In genomic region chr10:117414726-117415125, GRCm38 (mm10) we compare ENCODE assay signal across 20 mouse cellular contexts. TPM values are rescaled to one million over a fixed set of nuclear protein-coding genes. Genes with fewer than 3 reads are reported as not detected.
DNase-seq lines count a peak whose midpoint lies in the region; ATAC-seq and TF ChIP-seq lines count a peak whose summit lies in the region.
"Had no signal": no experiment of that assay in that cellular context is flagged by ENCODE, and none has a peak within 500 bp of the region (broad histone marks: within the 10 kb centered on the region; RNA-seq: fewer than 3 reads in every experiment).

No protein-coding gene starts in this region.

- TF ChIP-seq CTCF in liver, adult 2 months (IDR thresholded peaks at IDR 0.05; ENCODE audit: low read depth, low read length), result no peak

- TF ChIP-seq POLR2A in liver, adult 2 months (IDR thresholded peaks at IDR 0.05; ENCODE audit: extremely low read depth, insufficient read depth, low read length), result no peak

- H3K4me2 ChIP-seq in liver, embryonic 12.5 days, result no peak overlapping the region
- H3K4me2 ChIP-seq in hindbrain, embryonic 16.5 days (ENCODE audit: low read length), result no peak overlapping the region
- H3K4me2 ChIP-seq: embryonic facial prominence, embryonic 12.5 days; forebrain, embryonic 13.5 days; forebrain, embryonic 15.5 days had no signal

- WGBS in liver, adult 2 months, result 72% methylated on average over 1 of the region's 1 CpGs
- 31% methylated on average over 1 of the region's 1 CpGs for WGBS in liver, embryonic 12.5 days (ENCODE audit: insufficient replicate concordance)
- 94% methylated on average over 1 of the region's 1 CpGs for WGBS in hindbrain, embryonic 16.5 days

- H3K36me3 ChIP-seq in liver, adult 2 months (ENCODE audit: control insufficient read depth, insufficient read depth, low read length), result peaks cover 1% of the 10 kb centered on the region
- no peaks in the 10 kb centered on the region for H3K36me3 ChIP-seq in liver, embryonic 12.5 days
- H3K36me3 ChIP-seq in megakaryocyte, embryonic 14.5 days (replicated peaks; ENCODE audit: low read length), result peaks cover 8% of the 10 kb centered on the region
- H3K36me3 ChIP-seq in hindbrain, embryonic 16.5 days (ENCODE audit: control insufficient read depth, insufficient read depth, low read length), result no peaks in the 10 kb centered on the region
- H3K36me3 ChIP-seq: embryonic facial prominence, embryonic 10.5 days; embryonic facial prominence, embryonic 12.5 days; forebrain, embryonic 15.5 days had no signal

- H3K4me1 ChIP-seq in liver, adult 2 months (ENCODE audit: control insufficient read depth, insufficient read depth, low read length), result peaks cover 6% of the 10 kb centered on the region
- peaks cover 48% of the 10 kb centered on the region for H3K4me1 ChIP-seq in liver, embryonic 12.5 days
- peaks cover 91% of the 10 kb centered on the region for H3K4me1 ChIP-seq in megakaryocyte, embryonic 14.5 days
- H3K4me1 ChIP-seq in hindbrain, embryonic 16.5 days (ENCODE audit: control insufficient read depth, insufficient read depth, low read depth, low read length), result peaks cover 12% of the 10 kb centered on the region

- no peaks in the 10 kb centered on the region; the same call in 1 of the 2 replicates for H3K79me2 ChIP-seq in liver, adult 2 months (ENCODE audit: control insufficient read depth, insufficient read depth, low read length)

- ATAC-seq in liver, embryonic 12.5 days, result no peak
- ATAC-seq in megakaryocyte, adult 5-6 weeks (ENCODE audit: poor library complexity, severe bottlenecking), result no peak
- no peak for ATAC-seq in hindbrain, embryonic 16.5 days
- ATAC-seq: forebrain, embryonic 13.5 days; forebrain, embryonic 15.5 days; forebrain, postnatal 0 days had no signal

- no peaks in the 10 kb centered on the region for H3K27me3 ChIP-seq in liver, adult 2 months (ENCODE audit: control insufficient read depth, insufficient read depth, low read length)
- no peaks in the 10 kb centered on the region for H3K27me3 ChIP-seq in liver, embryonic 12.5 days (replicated peaks)
- no peaks in the 10 kb centered on the region for H3K27me3 ChIP-seq in megakaryocyte, embryonic 14.5 days (replicated peaks)
- H3K27me3 ChIP-seq in hindbrain, embryonic 16.5 days (replicated peaks; ENCODE audit: control insufficient read depth, insufficient read depth, low read length), result no peaks in the 10 kb centered on the region
- H3K27me3 ChIP-seq: forebrain, embryonic 15.5 days had no signal

- H3K9me3 ChIP-seq in liver, embryonic 12.5 days (replicated peaks), result no peaks in the 10 kb centered on the region
- H3K9me3 ChIP-seq in megakaryocyte, embryonic 14.5 days, result peaks cover 3% of the 10 kb centered on the region; the same call in 1 of the 2 replicates
- no peaks in the 10 kb centered on the region for H3K9me3 ChIP-seq in hindbrain, embryonic 16.5 days (ENCODE audit: control insufficient read depth, low read length)
- H3K9me3 ChIP-seq: embryonic facial prominence, embryonic 10.5 days; embryonic facial prominence, embryonic 12.5 days; forebrain, embryonic 13.5 days; forebrain, embryonic 15.5 days had no signal

- no peak for DNase-seq in liver, adult 2 months (ENCODE audit: extremely low read depth, low read depth, low spot score)
- peak; percentile 30 for DNase-seq in 416B (ENCODE audit: low read depth)
- no peak for DNase-seq in yolk sac, embryonic 10.5 days (ENCODE audit: low spot score)
- DNase-seq: adrenal gland, adult 8-10 months; adrenal gland, postnatal 14 days; adrenal gland, postnatal 36 days; cerebellum, adult 11-12 months; cerebellum, adult 2 months; cerebellum, adult 9-10 months; cerebellum, postnatal 10 days; cerebellum, postnatal 25 days; forebrain, postnatal 0 days had no signal

- H3K9ac ChIP-seq in liver, adult 2 months (ENCODE audit: low read depth, low read length), result no peak overlapping the region
- H3K9ac ChIP-seq in liver, embryonic 12.5 days, result no peak overlapping the region
- no peak overlapping the region for H3K9ac ChIP-seq in hindbrain, embryonic 16.5 days (ENCODE audit: low read depth, low read length)
- H3K9ac ChIP-seq: embryonic facial prominence, embryonic 12.5 days; forebrain, embryonic 13.5 days; forebrain, embryonic 15.5 days; forebrain, postnatal 0 days had no signal

- H3K4me3 ChIP-seq in liver, adult 2 months (ENCODE audit: insufficient read depth, low read depth, low read length), result no peak overlapping the region
- H3K4me3 ChIP-seq in liver, embryonic 12.5 days, result no peak overlapping the region
- H3K4me3 ChIP-seq in megakaryocyte, embryonic 14.5 days (replicated peaks), result peak overlapping the region; percentile 24
- H3K4me3 ChIP-seq in hindbrain, embryonic 16.5 days (ENCODE audit: low read length), result no peak overlapping the region
- H3K4me3 ChIP-seq: embryonic facial prominence, embryonic 10.5 days; embryonic facial prominence, embryonic 12.5 days; forebrain, embryonic 13.5 days; forebrain, embryonic 15.5 days had no signal

- H3K27ac ChIP-seq in liver, adult 2 months (replicated peaks; ENCODE audit: insufficient read depth, low read depth, low read length), result peak overlapping the region; percentile 3
- H3K27ac ChIP-seq in liver, embryonic 12.5 days, result no peak overlapping the region
- no peak overlapping the region for H3K27ac ChIP-seq in hindbrain, embryonic 16.5 days (ENCODE audit: low read depth, low read length)
- H3K27ac ChIP-seq: embryonic facial prominence, embryonic 10.5 days; embryonic facial prominence, embryonic 12.5 days; forebrain, embryonic 13.5 days; forebrain, embryonic 15.5 days had no signal

RNA-seq across cellular contexts. Expression of gene Cpsf6, which starts 34.9 kb away (rescaled TPM):
- total RNA-seq in liver, adult 2 months (2014; rRNA removed), result 32.8 and 33.1 TPM in 2 replicates
- polyA plus RNA-seq in liver, adult 2 months (2012; rRNA removed), result 17.0 and 23.7 TPM in 2 replicates
- polyA plus RNA-seq in liver, embryonic 12.5 days (2016; fragmentation: Nextera tagmentation; extraction: Ambion mirVana), result 92.5 and 96.8 TPM in 2 replicates
- polyA plus RNA-seq in megakaryocyte, embryonic 14.5 days (2012; ENCODE audit: insufficient read depth, low replicate concordance), result 77.6 and 434 TPM in 2 replicates
- 70.3 and 88.4 TPM in 2 replicates for total RNA-seq in megakaryocyte, adult 5-6 weeks (2015)
- total RNA-seq in megakaryocyte, adult 5-6 weeks (2017), result 87.7 and 103 TPM in 2 replicates
- polyA plus RNA-seq in hindbrain, embryonic 16.5 days (2015; fragmentation: Nextera tagmentation; extraction: Ambion mirVana), result 111 and 128 TPM in 2 replicates
